Mouse (Mus musculus) adipocyte (in vitro differentiated cells): Measurements from ENCODE around the gene Hspbp1.

Experiments
- DNase-seq: peaks from one replicate; pipeline ENCODE4 v3.0.0-alpha.2; 2016; ENCODE audit warnings: low spot score

Gene Hspbp1

DNA sequence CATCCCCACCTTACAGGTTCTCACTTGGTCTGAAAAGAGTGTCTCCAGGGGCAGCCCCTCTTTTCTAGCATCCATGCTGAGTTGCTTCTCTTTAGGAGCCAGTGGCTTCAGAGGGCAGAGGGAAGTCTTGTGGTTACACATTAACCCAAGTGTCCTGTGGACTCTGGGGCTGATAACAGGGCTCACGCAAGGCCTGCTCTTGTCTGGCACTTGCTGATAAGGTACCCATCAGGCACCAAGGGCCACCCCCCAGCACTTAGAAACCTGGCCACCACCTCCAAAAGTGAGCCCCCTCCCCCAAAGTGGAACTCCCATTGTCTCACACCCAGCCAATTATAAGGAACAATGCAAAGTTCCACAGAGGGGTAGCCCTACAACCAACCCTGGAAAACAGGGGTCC, 54.7 kb downstream of the Hspbp1 start:
- no peak for DNase-seq

DNA sequence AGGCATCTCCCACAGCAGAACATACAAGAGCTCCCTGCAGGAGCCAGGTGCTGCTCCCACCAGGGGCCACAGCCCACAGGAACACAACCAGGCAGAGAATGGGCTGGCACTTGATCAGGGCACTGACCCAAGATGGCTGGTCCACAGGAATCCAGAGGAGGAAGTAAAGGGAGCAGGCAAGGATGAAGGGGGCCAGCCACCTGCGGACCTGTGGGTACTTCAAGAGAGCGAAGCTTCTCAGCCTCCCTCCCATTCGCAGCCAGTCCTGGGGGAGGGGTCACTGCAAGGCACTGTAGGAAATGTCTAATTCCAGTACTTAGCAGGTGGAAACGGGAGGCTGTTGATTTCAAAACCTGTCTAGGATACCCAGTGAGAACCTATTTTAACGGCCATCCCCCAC, 55.3 kb downstream of the Hspbp1 start:
- no peak for DNase-seq

DNA sequence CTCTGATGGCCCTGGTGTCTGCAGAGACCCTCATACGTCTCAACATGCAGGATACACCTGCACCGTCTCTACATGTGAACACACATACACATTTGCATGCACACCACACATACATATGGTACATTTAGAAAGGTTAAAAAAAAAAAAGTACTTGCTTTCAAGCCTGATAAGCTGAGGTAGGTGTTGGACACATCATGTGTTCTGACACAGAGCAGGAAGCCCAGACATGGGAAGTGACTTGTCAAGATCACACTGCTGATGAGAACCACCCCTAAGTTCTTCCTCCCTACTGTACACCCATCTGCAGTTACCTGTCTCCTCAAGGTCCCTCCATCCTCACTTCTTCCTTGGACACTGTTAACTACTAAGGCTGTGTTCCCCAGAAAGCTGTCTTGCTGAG, 58.9 kb downstream of the Hspbp1 start:
- DNase-seq, result no peak

DNA sequence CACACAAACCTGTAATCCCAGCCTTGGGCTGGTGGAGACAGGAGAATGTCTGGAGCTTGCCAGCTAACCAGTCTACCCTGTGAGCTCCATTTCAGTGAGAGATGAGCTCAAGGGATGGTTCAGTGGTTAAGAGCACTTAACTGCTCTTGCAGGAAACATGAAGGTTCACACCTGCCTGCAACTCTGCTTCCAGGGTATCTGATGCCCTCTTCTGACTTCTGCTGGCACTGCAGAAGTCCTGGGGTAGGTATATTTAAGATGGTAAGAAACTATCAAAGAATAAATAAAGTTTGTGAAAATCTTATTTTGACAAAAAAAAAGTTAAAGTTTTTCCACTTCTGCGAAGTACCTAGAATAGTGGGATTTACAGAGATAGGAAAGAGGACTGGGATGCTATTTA, 60.5 kb downstream of the Hspbp1 start:
- no peak for DNase-seq

DNA sequence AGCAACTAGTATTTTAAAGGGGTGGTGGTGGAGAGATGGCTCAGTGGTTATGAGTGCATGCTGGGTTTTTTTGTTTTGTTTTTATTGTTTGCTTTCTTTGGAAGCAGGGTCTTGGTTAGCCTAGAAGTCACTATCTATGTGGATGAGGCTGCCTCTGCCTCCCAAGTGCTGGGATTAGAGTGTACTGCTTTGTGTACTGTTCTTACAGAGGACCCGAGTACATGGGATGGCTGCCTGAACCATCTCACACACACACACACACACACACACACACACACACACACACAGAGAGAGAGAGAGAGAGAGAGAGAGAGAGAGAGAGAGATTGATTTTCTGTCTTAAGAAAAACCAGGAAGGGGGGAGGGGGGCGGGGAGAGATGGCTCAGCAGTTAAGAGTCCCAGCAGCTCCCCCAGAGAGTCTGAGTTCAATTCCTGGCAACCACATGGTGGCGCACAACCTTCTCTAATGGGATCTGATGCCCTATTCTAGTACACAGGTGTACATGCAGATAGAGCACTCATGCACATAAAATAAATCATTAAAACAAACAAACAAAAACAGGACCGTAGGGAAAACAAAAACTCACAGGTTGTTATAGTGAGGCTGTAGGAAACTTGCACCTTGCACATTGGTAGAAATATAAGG, 61.2 kb downstream of the Hspbp1 start:
- DNase-seq, result peak; percentile 48

DNA sequence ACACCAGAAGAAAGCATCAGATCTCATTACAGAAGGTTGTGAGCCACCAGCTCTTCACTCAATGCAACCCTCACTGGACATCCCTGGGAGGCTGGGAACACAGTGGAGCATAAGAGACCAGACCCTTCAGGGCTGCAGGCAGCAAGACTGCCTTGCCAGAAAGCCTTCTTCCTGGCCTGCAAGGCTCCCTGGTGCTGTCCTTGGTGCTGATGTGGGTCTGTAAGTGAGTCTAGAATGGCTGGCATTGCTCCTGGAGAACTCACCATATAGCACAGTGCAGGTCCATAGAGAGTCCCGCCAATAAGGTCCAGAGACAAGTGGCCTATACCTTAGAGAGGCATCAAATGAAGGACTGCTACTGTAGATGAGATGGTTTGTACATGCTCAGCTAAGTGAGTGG, 64.9 kb downstream of the Hspbp1 start:
- peak; percentile 73 for DNase-seq

DNA sequence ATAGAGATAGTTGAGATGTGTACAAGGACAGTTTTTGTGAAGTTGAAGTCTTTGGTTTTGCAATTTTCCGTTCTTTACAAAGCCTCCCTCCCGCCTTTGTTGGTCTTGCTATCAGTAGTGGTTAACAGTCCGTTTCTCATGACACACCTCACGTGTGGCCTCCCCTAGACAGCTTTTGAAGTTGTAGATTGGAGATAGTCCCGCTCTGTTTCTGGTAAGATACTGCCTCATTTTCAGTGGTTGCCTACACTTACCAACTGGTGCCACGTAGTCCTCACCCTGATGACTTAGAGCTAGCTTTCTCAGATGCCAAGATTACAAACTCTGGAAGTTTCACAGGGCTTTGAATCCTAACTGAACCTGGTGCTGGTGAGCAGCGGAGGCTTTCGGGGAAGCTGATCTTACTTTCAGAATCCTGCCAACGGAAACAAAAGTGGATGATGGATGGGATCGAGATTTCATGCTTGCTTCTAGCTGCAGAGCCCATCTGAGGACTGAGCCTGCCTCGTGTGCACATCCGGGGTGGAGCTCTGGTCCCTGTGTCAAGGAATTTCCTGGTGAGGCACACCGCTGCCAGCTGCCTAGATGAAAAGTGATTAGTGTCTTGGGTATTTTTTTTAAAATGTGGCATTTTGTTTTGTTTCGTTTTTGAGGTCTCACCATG, 71.0 kb downstream of the Hspbp1 start:
- DNase-seq, result no peak

DNA sequence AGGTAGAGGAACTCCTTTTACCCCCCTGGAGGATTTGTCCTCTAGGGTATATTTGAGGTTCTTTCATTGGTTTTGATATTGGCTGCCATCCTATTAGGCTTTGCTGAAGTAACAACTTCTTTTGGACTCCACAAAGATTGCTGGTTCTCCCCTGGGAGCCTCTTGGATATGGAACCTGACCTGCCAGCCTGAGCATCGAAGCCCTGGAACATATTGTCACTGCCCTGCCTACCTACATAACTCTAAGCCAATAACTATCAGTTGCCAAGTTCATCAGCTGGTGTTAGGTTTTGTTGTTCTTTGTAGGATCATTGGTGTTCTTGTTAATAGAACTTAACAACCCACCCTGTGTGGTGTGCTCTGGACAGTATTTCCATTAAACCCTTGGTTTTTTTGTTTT, 71.9 kb downstream of the Hspbp1 start:
- no peak for DNase-seq

DNA sequence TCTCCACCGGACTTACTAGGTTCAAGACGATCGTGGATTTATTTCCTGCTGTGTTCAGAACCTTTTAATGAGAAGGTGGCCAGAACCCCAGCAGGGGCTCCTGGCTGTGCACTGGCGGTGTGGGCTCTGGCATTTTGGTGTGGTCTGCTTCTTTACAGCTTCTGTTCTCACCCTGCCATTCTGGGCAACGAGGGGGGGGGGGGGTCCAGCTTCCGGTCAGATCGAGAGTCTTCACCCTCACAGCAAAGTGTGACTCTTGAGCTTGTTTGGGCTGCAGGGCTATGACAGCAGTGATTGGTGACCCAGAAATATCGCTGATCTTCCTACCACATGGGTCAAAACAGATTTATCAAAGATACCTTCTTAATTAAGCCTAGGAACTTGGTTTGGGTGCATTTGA, 72.5 kb downstream of the Hspbp1 start:
- DNase-seq, result no peak

DNA sequence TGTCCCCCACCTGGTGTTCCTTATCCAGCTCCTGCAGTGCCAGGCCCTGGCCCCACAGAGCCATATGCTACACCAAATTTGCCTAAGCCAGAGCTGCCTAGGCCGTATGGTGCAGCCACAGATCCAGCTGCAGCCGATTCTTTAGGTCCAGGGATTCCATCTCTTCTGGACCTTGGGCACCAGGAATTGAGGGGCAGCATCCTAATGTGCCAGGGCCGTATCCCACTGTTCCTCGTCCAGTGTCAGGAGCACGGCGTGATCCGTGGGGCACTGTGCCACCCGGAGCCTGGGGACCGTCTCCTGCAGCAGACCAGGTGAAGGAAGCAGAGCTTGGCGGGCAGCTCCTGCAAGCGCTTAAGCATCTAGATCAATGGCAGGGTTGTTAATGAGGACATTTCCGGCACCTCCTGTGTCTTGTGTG, 72.9 kb downstream of the Hspbp1 start:
- no peak for DNase-seq

DNA sequence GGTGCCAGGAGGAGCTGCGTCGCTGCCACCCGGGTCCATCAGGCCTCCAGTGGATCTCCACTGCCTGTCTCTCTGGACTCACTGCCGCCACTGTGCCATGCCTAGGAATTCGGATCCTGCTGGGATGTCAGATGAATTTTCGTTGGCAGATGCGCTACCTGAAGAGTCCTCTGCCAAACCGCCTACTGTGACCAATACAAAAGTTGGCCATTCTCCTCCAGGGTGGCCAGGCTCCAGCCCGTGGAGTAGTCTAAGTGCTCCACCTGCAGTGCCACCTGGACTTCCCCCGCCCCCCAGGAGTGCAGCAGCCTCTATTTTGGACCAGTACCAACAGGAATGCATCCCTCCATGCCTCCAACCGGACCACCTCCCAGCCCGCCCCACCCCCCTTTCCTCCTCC, 73.4 kb downstream of the Hspbp1 start:
- DNase-seq, result no peak
